Mouse (Mus musculus) MEL (cell line): ENCODE results near the gene Elovl5.

Experiments used
- CTCF ChIP-seq, 3 experiments: IDR thresholded peaks in 2 of 3; conservative IDR thresholded peaks in 1 of 3; 2 replicates each; pipeline ENCODE4 v1.5.1; 2011 to 2012; ENCODE audit warnings: low read length in 3 of 3, low read depth in 2 of 3, mild to moderate bottlenecking in 2 of 3, improper control_type of control experiment in 1 of 3, inconsistent platforms in 1 of 3, mixed read lengths in 1 of 3, moderate library complexity in 1 of 3; ENCODE audit not compliant: control insufficient read depth in 1 of 3, insufficient read depth in 1 of 3, poor library complexity in 1 of 3, severe bottlenecking in 1 of 3
- GABPA ChIP-seq: IDR thresholded peaks from 2 replicates; pipeline ENCODE4 v1.6.1; 2012; ENCODE audit warnings: low read depth, mild to moderate bottlenecking, inconsistent platforms, low read length, improper control_type of control experiment, moderate library complexity
- GATA1 ChIP-seq: IDR thresholded peaks from 2 replicates; pipeline ENCODE4 v1.6.1; 2011; ENCODE audit warnings: low read depth, low read length, improper control_type of control experiment
- HCFC1 ChIP-seq: IDR thresholded peaks from 2 replicates; pipeline ENCODE4 v1.6.1; 2012; ENCODE audit warnings: low read depth, mild to moderate bottlenecking, inconsistent platforms, low read length, improper control_type of control experiment, moderate library complexity
- MEF2A ChIP-seq: IDR thresholded peaks from 2 replicates; pipeline ENCODE4 v1.6.1; 2014; ENCODE audit warnings: low read depth, mild to moderate bottlenecking, inconsistent platforms, low read length, improper control_type of control experiment; ENCODE audit not compliant: poor library complexity, insufficient replicate concordance, severe bottlenecking; ENCODE audit errors: extremely low read depth
- POLR2A ChIP-seq, 2 experiments: IDR thresholded peaks; 2 replicates each; pipeline ENCODE4 v1.6.1; 2011 to 2012; ENCODE audit warnings: low read length in 2 of 2, mild to moderate bottlenecking in 2 of 2, control low read depth in 1 of 2, improper control_type of control experiment in 1 of 2, low read depth in 1 of 2, moderate library complexity in 1 of 2; ENCODE audit not compliant: control insufficient read depth in 1 of 2, insufficient read depth in 1 of 2, poor library complexity in 1 of 2
- UBTF ChIP-seq: IDR thresholded peaks from 2 replicates; pipeline ENCODE4 v1.6.1; 2012; ENCODE audit warnings: low read depth, mild to moderate bottlenecking, inconsistent platforms, low read length, improper control_type of control experiment, moderate library complexity, borderline replicate concordance; ENCODE audit not compliant: insufficient read depth
- ZC3H11A ChIP-seq: IDR thresholded peaks from 2 replicates; pipeline ENCODE4 v1.6.1; 2012; ENCODE audit warnings: low read depth, mild to moderate bottlenecking, inconsistent platforms, low read length, improper control_type of control experiment

DNA sequence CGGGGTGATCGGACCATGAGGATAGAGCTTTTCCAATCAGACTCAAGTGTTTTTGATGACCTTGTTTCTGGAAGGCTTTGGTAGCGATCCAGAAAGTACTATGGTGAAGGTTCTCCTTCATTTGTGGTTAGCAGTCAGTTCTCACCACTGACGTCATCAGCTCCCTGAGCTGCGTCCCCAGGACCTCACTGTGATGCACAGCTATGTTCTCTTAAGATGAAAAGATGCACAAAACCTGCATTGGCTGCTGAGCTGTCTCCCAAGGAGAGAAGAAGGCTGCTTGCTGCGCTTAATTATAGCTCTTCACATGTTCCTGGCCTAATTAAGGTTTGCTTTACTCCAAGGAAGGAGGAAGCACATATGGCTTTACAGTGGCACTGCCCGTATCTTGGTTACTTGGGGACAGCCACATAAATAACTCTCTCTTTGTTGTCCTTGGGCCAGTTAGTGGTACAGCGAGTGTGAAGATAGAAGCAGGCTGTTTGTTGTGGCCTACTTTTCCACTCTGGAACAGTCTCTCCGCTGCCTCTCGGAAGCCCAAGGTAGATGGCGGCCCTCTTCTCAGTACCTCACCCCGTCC is 50.5 kb downstream of the Elovl5 start:
- TF ChIP-seq HCFC1 = no peak
- no peak for TF ChIP-seq CTCF (IDR thresholded peaks at IDR 0.05 in 2 of 3, conservative IDR thresholded peaks at IDR 0.05 in 1 of 3; ENCODE audit: control insufficient read depth in 1 of 3, insufficient read depth in 1 of 3, low read depth in 2 of 3, low read length in 3 of 3, poor library complexity in 1 of 3, severe bottlenecking in 1 of 3)
- TF ChIP-seq POLR2A (IDR thresholded peaks at IDR 0.05; ENCODE audit: control insufficient read depth in 1 of 2, insufficient read depth in 1 of 2, low read depth in 1 of 2, low read length in 2 of 2, poor library complexity in 1 of 2) = no peak
- no peak for TF ChIP-seq GATA1
- TF ChIP-seq ZC3H11A = no peak
- no peak for TF ChIP-seq MEF2A
- no peak for TF ChIP-seq UBTF
- no peak for TF ChIP-seq GABPA
